Mouse (Mus musculus): ENCODE data around the gene Pigz.
A peak's percentile ranks its signal among the peaks of the same experiment; 100 is the strongest.

The Pigz gene

GRCm38 (mm10) chr16:31933751-31934549, at the start of gene Pigz:
TSS of gene Pigz (plus strand) at chr16:31933851.
- peak; percentile 84 to 87 for DNase-seq

DNA sequence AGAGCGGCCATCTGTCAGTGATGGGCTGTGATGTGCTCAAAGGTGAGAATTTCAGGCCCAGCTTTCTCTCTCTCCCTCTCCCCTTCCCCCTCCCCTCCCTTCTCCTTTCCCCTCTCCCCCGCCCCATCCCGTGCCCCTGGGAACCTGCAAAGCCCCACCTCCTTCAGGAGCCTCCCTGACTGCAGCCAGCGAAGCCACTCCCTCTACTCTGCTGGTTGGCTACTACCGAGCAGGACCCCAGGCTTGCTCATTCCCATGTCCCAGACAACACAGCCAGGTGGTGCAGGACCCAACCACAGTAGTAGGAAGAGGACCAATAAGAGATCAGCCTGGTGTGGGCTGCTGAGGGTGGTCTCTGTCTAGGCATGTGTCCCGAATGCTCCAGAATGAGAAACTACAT, 49.7 kb upstream of the Pigz start:
- peak in 1 of 2 experiments; percentile 36 for DNase-seq

- DNase-seq: no peak
Observed at GRCm38 (mm10) chr16:31890907-31891306, 42.7 kb upstream of the Pigz start.

DNA sequence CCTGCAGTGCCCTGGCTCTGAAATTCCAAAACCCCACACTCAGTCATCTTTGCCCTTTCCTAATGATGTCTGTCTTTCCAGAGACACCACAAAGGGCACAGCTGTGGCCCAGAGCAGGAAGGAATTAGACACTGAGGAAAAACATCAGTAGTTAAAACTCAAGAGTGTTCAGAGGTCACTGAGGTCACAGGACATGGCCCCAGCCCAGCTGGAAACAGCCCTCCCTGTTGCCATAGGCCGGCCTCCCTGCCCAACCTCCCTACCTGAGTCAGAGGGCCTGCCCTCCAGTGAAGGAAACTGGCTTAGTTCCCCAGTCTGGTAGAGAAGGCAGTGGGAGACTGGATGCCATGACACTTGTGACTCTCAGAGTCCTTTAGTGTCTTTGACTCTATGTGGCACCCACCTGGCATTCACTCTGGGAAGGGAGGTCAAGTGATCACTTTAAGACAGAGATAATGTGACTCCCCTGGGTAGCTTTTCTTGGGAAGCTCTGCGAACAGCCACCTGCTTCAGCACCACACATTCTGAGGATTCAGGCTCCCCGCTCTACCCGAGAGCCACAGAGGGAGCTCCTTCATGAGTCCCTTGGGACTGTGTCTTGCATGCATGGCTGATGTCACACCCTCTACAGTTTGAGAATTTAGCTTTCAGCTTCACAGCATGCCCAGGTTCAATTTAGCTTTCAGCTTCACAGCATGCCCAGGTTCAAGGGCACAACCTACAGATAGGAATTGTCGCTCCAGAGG, 40.1 kb upstream of the Pigz start:
- no peak for DNase-seq

DNA sequence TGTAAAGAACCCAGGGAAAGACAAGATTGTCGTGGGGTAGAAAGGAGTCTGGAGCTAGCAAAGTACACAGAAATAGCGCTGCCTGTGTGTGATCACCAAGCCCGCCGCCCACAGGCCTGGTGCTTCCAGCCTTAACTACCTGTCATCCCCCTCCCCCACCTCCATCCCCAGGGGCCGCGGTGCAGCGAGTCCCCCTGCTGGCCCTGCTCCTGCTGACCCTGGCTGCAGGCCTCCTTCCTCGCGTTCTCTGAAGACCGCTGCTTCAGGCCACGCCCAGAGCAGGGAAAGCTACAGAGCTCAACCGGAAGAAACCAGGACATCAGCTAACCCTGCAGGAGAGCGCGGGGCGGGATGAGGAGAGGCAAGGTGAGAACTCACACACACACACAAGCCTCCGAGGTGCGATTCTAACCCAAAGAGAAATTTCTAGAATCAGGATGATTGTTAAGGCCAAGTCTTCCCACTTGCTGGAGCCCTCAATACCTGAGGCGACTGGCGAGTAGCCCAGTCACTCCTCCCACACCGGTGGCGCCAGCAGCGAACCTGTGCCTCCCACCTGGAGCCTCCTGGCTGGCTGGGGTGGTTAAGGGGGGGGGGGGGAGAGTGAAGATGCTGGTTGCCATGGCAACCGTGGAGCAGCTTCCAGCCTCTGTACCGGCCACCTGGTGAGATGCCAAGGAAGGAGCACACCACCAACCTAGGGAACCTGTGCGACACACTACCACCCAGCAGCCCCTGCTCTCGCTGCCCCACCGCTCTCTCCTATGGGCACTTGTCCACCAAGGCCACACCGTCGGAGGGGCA, 36.5 kb upstream of the Pigz start:
- peak; percentile 62 to 66 for DNase-seq

GRCm38 (mm10) chr16:31898546-31899326, 34.9 kb upstream of the Pigz start:
- DNase-seq: peak; percentile 69 to 73

DNA sequence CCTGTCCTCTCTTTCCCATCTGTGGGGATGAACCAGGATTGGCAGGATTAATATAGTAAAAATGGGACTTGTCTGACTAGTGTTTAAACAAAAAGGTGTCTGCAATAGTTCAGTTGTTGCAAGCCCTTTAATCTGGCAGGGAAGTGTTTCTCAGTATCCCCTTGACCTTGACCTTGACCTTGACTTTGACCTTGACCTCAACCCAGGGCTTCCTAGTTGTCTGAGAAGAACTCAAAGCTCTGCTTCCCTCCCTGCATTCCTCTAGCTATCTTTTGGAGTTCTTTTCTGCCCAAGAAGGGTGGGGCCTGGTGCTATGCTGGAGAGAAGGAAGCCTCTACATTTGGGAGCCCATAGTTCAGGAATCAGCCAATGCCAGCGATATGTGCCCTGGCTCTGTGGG, 31.8 kb upstream of the Pigz start:
- no peak for DNase-seq

GRCm38 (mm10) chr16:31903239-31903638, 30.4 kb upstream of the Pigz start:
- no peak for DNase-seq

- no peak for DNase-seq
Observed at GRCm38 (mm10) chr16:31905331-31905730, 28.3 kb upstream of the Pigz start.

DNA sequence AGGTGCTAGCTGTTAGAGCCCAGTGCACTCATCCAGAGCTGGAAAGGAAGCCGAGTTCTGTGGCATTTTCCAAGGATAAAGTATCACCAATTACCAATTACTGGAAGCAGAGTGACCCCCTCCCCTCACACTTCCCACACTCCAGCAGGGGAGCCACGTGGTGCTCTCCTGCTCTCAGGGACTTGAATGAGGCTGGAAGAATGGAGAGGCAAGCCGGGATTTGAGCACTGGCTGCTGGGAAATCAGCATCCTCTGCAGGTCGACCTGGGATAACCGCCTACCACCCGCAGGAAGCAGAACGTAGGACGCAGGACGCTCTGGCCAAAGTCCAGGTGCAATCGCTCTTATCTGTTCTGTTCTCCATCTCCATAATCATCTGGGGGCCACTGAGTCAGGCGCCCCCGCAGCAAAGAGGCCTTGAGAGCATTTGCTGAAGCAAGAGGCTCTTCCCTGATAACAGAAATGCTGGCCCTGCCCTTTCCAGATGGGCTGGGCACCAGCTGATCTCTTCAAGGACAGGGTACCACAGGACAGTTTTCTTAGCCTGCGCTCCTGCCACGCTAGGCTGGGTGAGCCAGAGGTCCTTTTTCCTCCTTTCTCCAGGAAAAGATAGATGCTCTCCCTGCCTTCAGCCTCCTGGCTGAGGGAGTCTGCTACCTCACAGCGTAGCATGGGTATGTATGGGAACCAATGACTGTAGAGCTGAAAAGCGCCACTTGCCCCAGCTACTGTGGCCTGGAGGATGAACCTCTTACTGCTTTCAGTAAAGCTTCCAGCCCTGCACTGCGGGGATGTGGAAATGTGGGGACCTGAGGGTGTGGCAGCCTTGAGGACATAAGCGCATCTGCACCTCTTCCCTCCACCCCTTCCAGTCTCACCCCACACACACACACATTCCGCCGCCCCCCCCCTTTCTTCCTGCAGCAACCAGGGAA, 27.5 kb upstream of the Pigz start:
- DNase-seq: no peak

DNA sequence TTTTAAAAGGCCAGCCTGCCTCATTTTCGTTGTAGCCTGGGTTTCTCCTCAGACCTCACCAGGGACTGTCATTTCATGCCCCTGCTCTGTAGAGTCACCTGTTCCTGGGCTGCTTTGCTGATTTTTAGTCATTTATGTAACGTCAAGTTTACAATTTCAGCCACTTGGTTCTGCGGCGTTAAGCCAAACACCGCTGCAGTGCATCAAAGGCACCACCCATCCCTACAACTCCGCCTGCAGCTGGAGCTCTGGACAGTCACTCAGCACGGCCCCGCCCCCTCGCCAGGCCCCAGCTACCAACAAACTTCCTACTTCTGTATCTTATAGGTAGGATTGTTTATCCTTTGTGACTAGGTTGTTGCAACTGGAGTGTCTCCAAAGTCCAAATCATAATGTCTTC, 26.8 kb upstream of the Pigz start:
- no peak for DNase-seq

GRCm38 (mm10) chr16:31908959-31909358, 24.7 kb upstream of the Pigz start:
- DNase-seq: no peak

GRCm38 (mm10) chr16:31910281-31910847, 23.3 kb upstream of the Pigz start:
- no peak for DNase-seq

DNA sequence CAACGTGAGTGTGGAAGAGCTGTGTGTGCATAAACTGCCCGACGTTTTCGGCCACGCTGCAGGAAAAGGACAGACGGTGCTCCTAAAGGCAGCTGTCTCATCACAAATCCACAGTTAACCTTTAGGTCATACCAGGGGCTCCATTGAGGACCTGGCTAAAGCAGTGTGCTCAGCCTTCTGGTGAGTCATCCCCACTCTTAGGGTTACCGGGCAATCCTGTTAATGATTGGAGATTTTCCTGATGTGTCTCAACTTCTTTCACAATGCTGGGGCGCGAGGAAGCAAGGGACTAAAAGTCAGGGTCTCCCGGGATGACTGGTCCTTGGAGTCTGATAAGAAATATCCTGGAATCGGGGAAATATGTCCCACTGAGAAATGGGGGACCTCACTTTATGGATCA, 15.9 kb upstream of the Pigz start:
- DNase-seq: no peak

- peak; percentile 89 to 91 for DNase-seq
Observed at GRCm38 (mm10) chr16:31918248-31918724, 15.4 kb upstream of the Pigz start.

DNA sequence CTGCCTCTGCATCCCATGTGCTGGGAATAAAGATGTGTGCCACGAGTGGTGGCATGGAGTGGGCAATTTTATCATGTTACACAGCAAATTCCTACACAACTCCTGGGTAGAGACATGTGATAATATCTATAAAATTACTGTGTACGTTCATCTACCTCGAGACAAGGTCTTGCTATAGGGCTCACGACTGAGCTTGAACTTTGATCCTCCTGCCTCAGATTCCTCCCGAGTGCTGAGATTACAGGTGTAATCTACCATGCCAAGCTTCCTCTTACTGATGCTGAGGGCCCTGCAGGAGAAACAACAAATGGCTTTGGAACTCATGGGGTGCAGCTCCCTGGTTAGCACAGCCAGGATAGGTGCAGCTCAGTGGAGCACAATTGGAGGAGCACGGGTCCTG, 9.3 kb upstream of the Pigz start:
- DNase-seq: no peak

- no peak for DNase-seq
Observed at GRCm38 (mm10) chr16:31926091-31926490, 7.6 kb upstream of the Pigz start.

DNA sequence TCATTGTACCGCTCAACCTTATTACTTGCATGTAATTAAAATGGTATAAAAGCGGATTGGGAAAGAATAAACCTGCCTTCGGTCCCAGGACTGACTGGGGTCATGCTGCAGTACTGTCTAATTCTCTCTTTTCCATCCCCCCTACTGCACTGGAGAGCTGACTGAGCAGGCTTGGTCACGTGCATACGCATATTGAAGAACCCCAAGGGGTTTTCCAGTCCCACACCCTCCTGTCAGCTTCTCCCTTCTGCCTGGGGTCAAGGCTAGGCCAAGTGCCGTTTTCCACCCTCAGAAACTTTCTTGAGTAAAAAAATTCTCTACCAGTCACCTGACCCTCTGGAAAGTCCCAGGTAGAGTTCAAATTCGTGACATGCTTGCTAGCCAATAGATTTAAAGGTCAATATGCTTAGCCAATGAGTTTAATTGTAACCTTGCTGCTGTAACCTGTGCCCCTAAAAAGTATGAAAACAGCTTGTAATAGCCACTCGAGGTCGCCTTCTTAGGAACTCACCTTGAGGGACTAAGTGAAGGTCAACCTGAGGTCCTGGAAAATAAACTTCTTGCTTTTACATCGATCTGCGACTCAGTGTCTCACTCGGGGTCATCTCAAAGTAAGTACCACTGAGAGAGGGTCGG, 7.0 kb upstream of the Pigz start:
- no peak for DNase-seq

DNA sequence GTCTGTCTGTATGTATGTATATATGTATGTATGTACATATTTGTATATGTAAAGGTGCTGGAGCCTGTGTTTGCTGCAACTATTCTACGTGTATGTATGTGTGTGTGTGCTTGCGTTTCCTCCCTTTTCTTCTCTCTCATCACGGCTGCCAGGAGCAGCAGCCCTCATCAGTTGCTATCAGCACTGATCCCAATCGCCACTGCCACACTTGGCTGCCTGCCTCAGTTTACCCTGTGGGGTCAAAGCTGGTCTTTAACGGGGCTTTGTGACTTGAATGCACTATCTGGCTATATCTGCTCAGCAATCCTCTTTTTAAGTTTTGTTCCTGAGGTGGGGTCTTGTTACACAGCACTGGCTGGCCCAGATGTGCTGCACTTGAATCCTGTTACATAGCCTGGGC, 6.2 kb upstream of the Pigz start:
- no peak for DNase-seq

- DNase-seq: peak in 1 of 2 experiments; percentile 22
Observed at GRCm38 (mm10) chr16:31931330-31931729, 2.3 kb upstream of the Pigz start.

All from cerebellum, postnatal 10 days (tissue).